Mouse (Mus musculus): ENCODE data around the gene Arhgef25. TPM values are rescaled to one million over a fixed set of nuclear protein-coding genes. Genes with fewer than 3 reads are reported as not detected.

The Arhgef25 gene
- polyA plus RNA-seq, 1 experiment: 5.6 TPM

GRCm38 (mm10) chr10:127160728-127161127 is 29.2 kb downstream of the Arhgef25 start:
- H3K27me3 ChIP-seq (ENCODE audit: control insufficient read depth, insufficient read depth, low read length): no peaks in the 10 kb centered on the region
- no peaks in the 10 kb centered on the region for H3K36me3 ChIP-seq (ENCODE audit: control insufficient read depth, insufficient read depth, low read length)
- peaks cover 19% of the 10 kb centered on the region for H3K4me1 ChIP-seq (replicated peaks; ENCODE audit: control insufficient read depth, insufficient read depth, low read length)
- H3K4me3 ChIP-seq (ENCODE audit: control insufficient read depth, insufficient read depth, low read length): no peak overlapping the region
- no peak for DNase-seq
- no peak overlapping the region for H3K27ac ChIP-seq (ENCODE audit: control insufficient read depth, insufficient read depth, low read length)
- WGBS: 55% methylated on average over 3 of the region's 3 CpGs
- TF ChIP-seq CTCF (IDR thresholded peaks at IDR 0.05; ENCODE audit: borderline replicate concordance, control insufficient read depth, extremely low read depth, insufficient read depth, low read length, poor library complexity) (no peak), POLR2A (IDR thresholded peaks at IDR 0.05; ENCODE audit: control insufficient read depth, extremely low read depth, insufficient read depth, low read length, poor library complexity) (no peak)

GRCm38 (mm10) chr10:127160081-127160480 is 29.8 kb downstream of the Arhgef25 start:
- no peak overlapping the region for H3K27ac ChIP-seq (ENCODE audit: control insufficient read depth, insufficient read depth, low read length)
- H3K27me3 ChIP-seq (ENCODE audit: control insufficient read depth, insufficient read depth, low read length): no peaks in the 10 kb centered on the region
- H3K4me1 ChIP-seq (replicated peaks; ENCODE audit: control insufficient read depth, insufficient read depth, low read length): peaks cover 19% of the 10 kb centered on the region
- 96% methylated on average over 9 of the region's 9 CpGs for WGBS
- DNase-seq: no peak
- no peak overlapping the region for H3K4me3 ChIP-seq (ENCODE audit: control insufficient read depth, insufficient read depth, low read length)
- no peaks in the 10 kb centered on the region for H3K36me3 ChIP-seq (ENCODE audit: control insufficient read depth, insufficient read depth, low read length)
- no peak for TF ChIP-seq CTCF (IDR thresholded peaks at IDR 0.05; ENCODE audit: borderline replicate concordance, control insufficient read depth, extremely low read depth, insufficient read depth, low read length, poor library complexity)
- TF ChIP-seq POLR2A (IDR thresholded peaks at IDR 0.05; ENCODE audit: control insufficient read depth, extremely low read depth, insufficient read depth, low read length, poor library complexity): no peak

- WGBS: 89% methylated on average over 3 of the region's 3 CpGs
- no peak for TF ChIP-seq CTCF (IDR thresholded peaks at IDR 0.05; ENCODE audit: borderline replicate concordance, control insufficient read depth, extremely low read depth, insufficient read depth, low read length, poor library complexity)
- no peak for TF ChIP-seq POLR2A (IDR thresholded peaks at IDR 0.05; ENCODE audit: control insufficient read depth, extremely low read depth, insufficient read depth, low read length, poor library complexity)
- DNase-seq: no peak
- Histone ChIP-seq H3K27ac (ENCODE audit: control insufficient read depth, insufficient read depth, low read length) (no peak overlapping the region), H3K27me3 (ENCODE audit: control insufficient read depth, insufficient read depth, low read length) (no peaks in the 10 kb centered on the region), H3K4me1 (replicated peaks; ENCODE audit: control insufficient read depth, insufficient read depth, low read length) (peaks cover 9% of the 10 kb centered on the region), H3K4me3 (ENCODE audit: control insufficient read depth, insufficient read depth, low read length) (no peak overlapping the region), H3K36me3 (ENCODE audit: control insufficient read depth, insufficient read depth, low read length) (no peaks in the 10 kb centered on the region)
These were observed 31.4 kb downstream of the Arhgef25 start for GRCm38 (mm10) chr10:127158471-127158870.

GRCm38 (mm10) chr10:127156511-127156910 is 33.4 kb downstream of the Arhgef25 start:
- no peaks in the 10 kb centered on the region for H3K36me3 ChIP-seq (ENCODE audit: control insufficient read depth, insufficient read depth, low read length)
- 0 out of 2 replicates have a peak, but pooled peaks cover 3% of the 10 kb centered on the region for H3K4me1 ChIP-seq (replicated peaks; ENCODE audit: control insufficient read depth, insufficient read depth, low read length)
- DNase-seq: no peak
- no peaks in the 10 kb centered on the region for H3K27me3 ChIP-seq (ENCODE audit: control insufficient read depth, insufficient read depth, low read length)
- no peak for TF ChIP-seq POLR2A (IDR thresholded peaks at IDR 0.05; ENCODE audit: control insufficient read depth, extremely low read depth, insufficient read depth, low read length, poor library complexity)
- no peak for TF ChIP-seq CTCF (IDR thresholded peaks at IDR 0.05; ENCODE audit: borderline replicate concordance, control insufficient read depth, extremely low read depth, insufficient read depth, low read length, poor library complexity)
- 94% methylated on average over 1 of the region's 1 CpGs for WGBS
- H3K27ac ChIP-seq (ENCODE audit: control insufficient read depth, insufficient read depth, low read length): no peak overlapping the region
- H3K4me3 ChIP-seq (ENCODE audit: control insufficient read depth, insufficient read depth, low read length): no peak overlapping the region

- Histone ChIP-seq H3K27me3 (ENCODE audit: control insufficient read depth, insufficient read depth, low read length) (no peaks in the 10 kb centered on the region), H3K36me3 (ENCODE audit: control insufficient read depth, insufficient read depth, low read length) (no peaks in the 10 kb centered on the region), H3K4me1 (replicated peaks; ENCODE audit: control insufficient read depth, insufficient read depth, low read length) (0 out of 2 replicates have a peak, but pooled peaks cover 3% of the 10 kb centered on the region), H3K27ac (ENCODE audit: control insufficient read depth, insufficient read depth, low read length) (no peak overlapping the region), H3K4me3 (ENCODE audit: control insufficient read depth, insufficient read depth, low read length) (no peak overlapping the region)
- DNase-seq: no peak
- TF ChIP-seq POLR2A (IDR thresholded peaks at IDR 0.05; ENCODE audit: control insufficient read depth, extremely low read depth, insufficient read depth, low read length, poor library complexity): no peak
- no peak for TF ChIP-seq CTCF (IDR thresholded peaks at IDR 0.05; ENCODE audit: borderline replicate concordance, control insufficient read depth, extremely low read depth, insufficient read depth, low read length, poor library complexity)
- 96% methylated on average over 1 of the region's 1 CpGs for WGBS
These were observed 33.8 kb downstream of the Arhgef25 start for GRCm38 (mm10) chr10:127156089-127156488.

GRCm38 (mm10) chr10:127154652-127155051 is 35.2 kb downstream of the Arhgef25 start:
- Histone ChIP-seq H3K4me1 (replicated peaks; ENCODE audit: control insufficient read depth, insufficient read depth, low read length) (peaks cover 6% of the 10 kb centered on the region; the same call in 1 of the 2 replicates), H3K27me3 (ENCODE audit: control insufficient read depth, insufficient read depth, low read length) (no peaks in the 10 kb centered on the region), H3K36me3 (ENCODE audit: control insufficient read depth, insufficient read depth, low read length) (no peaks in the 10 kb centered on the region), H3K4me3 (ENCODE audit: control insufficient read depth, insufficient read depth, low read length) (no peak overlapping the region), H3K27ac (ENCODE audit: control insufficient read depth, insufficient read depth, low read length) (no peak overlapping the region)
- TF ChIP-seq POLR2A (IDR thresholded peaks at IDR 0.05; ENCODE audit: control insufficient read depth, extremely low read depth, insufficient read depth, low read length, poor library complexity) (no peak), CTCF (IDR thresholded peaks at IDR 0.05; ENCODE audit: borderline replicate concordance, control insufficient read depth, extremely low read depth, insufficient read depth, low read length, poor library complexity) (no peak)
- no peak for DNase-seq
- 96% methylated on average over 5 of the region's 5 CpGs for WGBS

- Histone ChIP-seq H3K4me3 (ENCODE audit: control insufficient read depth, insufficient read depth, low read length) (no peak overlapping the region), H3K36me3 (ENCODE audit: control insufficient read depth, insufficient read depth, low read length) (no peaks in the 10 kb centered on the region), H3K27ac (ENCODE audit: control insufficient read depth, insufficient read depth, low read length) (no peak overlapping the region), H3K4me1 (replicated peaks; ENCODE audit: control insufficient read depth, insufficient read depth, low read length) (peaks cover 6% of the 10 kb centered on the region; the same call in 1 of the 2 replicates), H3K27me3 (ENCODE audit: control insufficient read depth, insufficient read depth, low read length) (no peaks in the 10 kb centered on the region)
- TF ChIP-seq POLR2A (IDR thresholded peaks at IDR 0.05; ENCODE audit: control insufficient read depth, extremely low read depth, insufficient read depth, low read length, poor library complexity) (no peak), CTCF (IDR thresholded peaks at IDR 0.05; ENCODE audit: borderline replicate concordance, control insufficient read depth, extremely low read depth, insufficient read depth, low read length, poor library complexity) (no peak)
- 94% methylated on average over 2 of the region's 2 CpGs for WGBS
- DNase-seq: no peak
These were observed 35.6 kb downstream of the Arhgef25 start for GRCm38 (mm10) chr10:127154241-127154640.

Data from thymus, adult 2 months (tissue).